Mouse (Mus musculus) common myeloid progenitor, adult 5-6 weeks (primary cell): ENCODE measurements around the gene Hoxa6. TPM values are rescaled to one million over a fixed set of nuclear protein-coding genes. Genes with fewer than 3 reads are reported as not detected.

Experiments
- ATAC-seq: replicated peaks from 2 replicates; pipeline ENCODE4 v1.8.0; 2016; ENCODE audit warnings: low read depth, mild to moderate bottlenecking, moderate TSS enrichment, inconsistent platforms; ENCODE audit not compliant: poor library complexity, severe bottlenecking
- total RNA-seq: library from RNA; stranded (forward); fragments of 200-1000, 187-1606 nt; gene quantifications from 2 replicates; pipeline ENCODE4 v1.2.3, GENCODE M21; 2017

The Hoxa6 gene
- total RNA-seq, 1 experiment from 2014 or later = not detected

GRCm38 (mm10) chr6:52168191-52169055, 40.1 kb downstream of the Hoxa6 start:
- ATAC-seq = no peak

GRCm38 (mm10) chr6:52167736-52168161, 40.8 kb downstream of the Hoxa6 start:
- ATAC-seq = no peak

GRCm38 (mm10) chr6:52167176-52167575, 41.3 kb downstream of the Hoxa6 start:
- ATAC-seq = no peak

- no peak for ATAC-seq
These were observed 42.0 kb downstream of the Hoxa6 start for GRCm38 (mm10) chr6:52166431-52167077.

GRCm38 (mm10) chr6:52165441-52166370, 42.8 kb downstream of the Hoxa6 start:
- no peak for ATAC-seq

- ATAC-seq = no peak
These were observed 43.7 kb downstream of the Hoxa6 start, which contains the start of gene Hoxa2 for GRCm38 (mm10) chr6:52164626-52165440. TSS of gene Hoxa2 (minus strand) at chr6:52164831.

- ATAC-seq = no peak
These were observed 44.4 kb downstream of the Hoxa6 start for GRCm38 (mm10) chr6:52164051-52164625.

- no peak for ATAC-seq
These were observed 45.0 kb downstream of the Hoxa6 start for GRCm38 (mm10) chr6:52163366-52164031.

GRCm38 (mm10) chr6:52162611-52163365, 45.7 kb downstream of the Hoxa6 start:
- ATAC-seq = no peak

- no peak for ATAC-seq
These were observed 46.5 kb downstream of the Hoxa6 start for GRCm38 (mm10) chr6:52162093-52162380.

- no peak for ATAC-seq
These were observed 47.0 kb downstream of the Hoxa6 start for GRCm38 (mm10) chr6:52161336-52162092.

- no peak for ATAC-seq
These were observed 47.8 kb downstream of the Hoxa6 start for GRCm38 (mm10) chr6:52160511-52161335.

- ATAC-seq = 0 out of 2 replicates have a peak, but pooled peaks have one; percentile 24
These were observed 48.5 kb downstream of the Hoxa6 start for GRCm38 (mm10) chr6:52159979-52160378.

GRCm38 (mm10) chr6:52159164-52159761, 49.3 kb downstream of the Hoxa6 start:
- ATAC-seq = no peak

- peak; percentile 84 for ATAC-seq
These were observed 50.1 kb downstream of the Hoxa6 start, which contains the start of gene Hoxa1 for GRCm38 (mm10) chr6:52158276-52159051. TSS of gene Hoxa1 (minus strand) at chr6:52158317.
